Mouse (Mus musculus) liver, adult 2 months (tissue): ENCODE results near the gene Upk3a.

ENCODE experiments used
- CTCF ChIP-seq: fragments of 200-500 bp; IDR thresholded peaks from 2 replicates; pipeline ENCODE4 v1.5.1; 2011; ENCODE audit warnings: low read depth, low read length, control low read depth
- POLR2A ChIP-seq: fragments of 200-500 bp; IDR thresholded peaks from 2 replicates; pipeline ENCODE4 v1.6.1; 2011; ENCODE audit warnings: low read length, control low read depth; ENCODE audit not compliant: insufficient read depth; ENCODE audit errors: extremely low read depth

DNA sequence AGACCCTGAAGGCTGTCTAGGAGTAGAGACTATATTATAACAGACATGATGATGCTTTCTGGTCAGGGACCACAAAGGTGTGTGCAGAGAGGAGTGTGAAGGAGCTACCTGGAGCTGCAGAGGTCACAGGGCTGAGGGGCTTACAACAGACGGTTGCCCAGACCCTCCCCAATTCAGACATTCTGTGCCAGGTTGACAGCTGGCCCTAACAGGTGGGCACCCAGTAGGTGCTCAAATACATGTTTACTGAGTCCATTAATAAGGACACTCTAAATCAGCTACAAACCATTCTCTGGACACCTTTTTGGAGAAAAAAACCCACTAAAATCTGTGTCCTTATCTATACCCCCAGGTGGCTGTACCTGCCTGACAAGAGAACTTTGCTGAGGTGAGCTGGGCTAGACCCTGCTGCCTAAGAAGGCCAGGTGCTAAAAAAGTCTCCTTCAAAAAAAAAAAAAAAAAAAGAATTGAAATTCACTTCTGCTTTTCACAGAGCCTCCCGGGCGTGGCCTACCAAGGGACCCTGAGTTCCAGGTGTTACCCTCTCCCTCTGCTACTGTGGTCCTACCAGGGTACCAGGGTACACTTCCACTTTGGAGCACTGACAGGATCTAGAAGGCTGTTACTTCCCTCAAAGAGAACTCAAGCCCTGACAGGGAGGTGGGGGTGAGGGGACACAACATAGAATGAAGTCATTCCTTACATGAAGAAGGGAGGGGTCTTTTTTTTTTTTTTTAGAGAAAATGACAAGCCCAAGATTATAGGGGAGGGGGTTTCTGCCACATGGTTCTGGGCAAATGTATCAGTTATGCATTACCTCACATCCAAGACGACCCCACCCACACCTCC is 30.5 kb upstream of the Upk3a start:
- TF ChIP-seq CTCF (no peak), POLR2A (no peak)
